Mouse (Mus musculus) midbrain, postnatal 0 days (tissue): ENCODE results near the gene Nprl3. TPM values are rescaled to one million over a fixed set of nuclear protein-coding genes. Genes with fewer than 3 reads are reported as not detected.

Source experiments
- ATAC-seq: fragments of 200-750 bp; cut with Nextera tagmentation; 2 replicates; pipeline ENCODE4 v1.8.0; 2017; ENCODE audit warnings: moderate number of reproducible peaks, mild to moderate bottlenecking, moderate TSS enrichment, moderate library complexity; ENCODE audit not compliant: low FRiP score
- DNase-seq: peaks from one replicate; pipeline ENCODE4 v3.0.0-alpha.2; 2015; ENCODE audit warnings: low spot score
- H3K27ac ChIP-seq: fragments of 300-500 bp; sonication (generic); 2 replicates; pipeline ENCODE4 v1.5.1; 2014; ENCODE audit warnings: low read depth, mild to moderate bottlenecking, low read length, mixed read lengths
- H3K27me3 ChIP-seq: fragments of 300-500 bp; sonication (generic); 2 replicates; pipeline ENCODE4 v1.6.1; 2014; ENCODE audit warnings: low read length, control low read depth, mixed read lengths; ENCODE audit not compliant: insufficient read depth
- H3K36me3 ChIP-seq: fragments of 300-500 bp; sonication (generic); 2 replicates; pipeline ENCODE4 v1.6.1; 2014; ENCODE audit warnings: low read length, control low read depth, mixed read lengths; ENCODE audit not compliant: insufficient read depth
- H3K4me1 ChIP-seq: fragments of 300-500 bp; sonication (generic); 2 replicates; pipeline ENCODE4 v1.6.1; 2014; ENCODE audit warnings: mild to moderate bottlenecking, control low read depth, antibody characterized with exemption, low read length, mixed read lengths; ENCODE audit not compliant: insufficient read depth
- H3K4me2 ChIP-seq: fragments of 300-500 bp; sonication (generic); 2 replicates; pipeline ENCODE4 v1.6.1; 2014; ENCODE audit warnings: low read depth, mild to moderate bottlenecking, low read length, mixed read lengths; ENCODE audit not compliant: poor library complexity, severe bottlenecking
- H3K4me3 ChIP-seq: fragments of 300-500 bp; sonication (generic); 2 replicates; pipeline ENCODE4 v1.5.1; 2014; ENCODE audit warnings: low read depth, mild to moderate bottlenecking, low read length, moderate library complexity
- H3K9ac ChIP-seq: fragments of 300-500 bp; sonication (generic); replicated peaks from 2 replicates; pipeline ENCODE4 v1.6.1; 2014; ENCODE audit warnings: mild to moderate bottlenecking, low read length, moderate library complexity, mixed read lengths; ENCODE audit not compliant: poor library complexity, severe bottlenecking
- H3K9me3 ChIP-seq: fragments of 300-500 bp; sonication (generic); 2 replicates; pipeline ENCODE4 v1.6.1; 2016; ENCODE audit warnings: low read length, control low read depth
- CTCF ChIP-seq: IDR thresholded peaks from 2 replicates; pipeline ENCODE4 v1.5.1; 2016; ENCODE audit warnings: antibody characterized with exemption, mild to moderate bottlenecking
- WGBS: fragments of 180-500 bp; shearing (Covaris S2); extraction: QIAGEN DNeasy Blood & Tissue Kit; methylation state at CpG from one replicate; pipeline ENCODE4 v1.1.7; 2014; 5-methylcytosine and 5-hydroxymethylcytosine counted together
- polyA plus RNA-seq: library from polyadenylated mRNA; unstranded; fragments of >200 nt; fragmentation: Nextera tagmentation; extraction: Ambion mirVana; gene quantifications from 2 replicates; pipeline ENCODE4 v1.2.1, GENCODE M21; 2015
- total RNA-seq: library from RNA; depleted of rRNA; stranded (reverse); fragments of >200 nt; gene quantifications from 2 replicates; pipeline ENCODE4 v1.2.3, GENCODE M21; 2014

The Nprl3 gene
- total and polyA plus RNA-seq, 2 experiments from 2014 or later = 36.0 to 38.6 TPM

- Histone ChIP-seq H3K9ac (0 out of 2 replicates have a peak overlapping the region, but pooled peaks have one; percentile 78), H3K4me3 (peak overlapping the region; percentile 62; the same call in 1 of the 2 replicates)
These were observed 40.0 kb downstream of the Nprl3 start for GRCm38 (mm10) chr11:32227555-32227954.

GRCm38 (mm10) chr11:32227041-32227440 lies 40.5 kb downstream of the Nprl3 start:
- DNase-seq (no peak), ATAC-seq (no peak)
- 22% methylated on average over 1 of the region's 1 CpGs for WGBS
- Histone ChIP-seq H3K36me3 (peaks cover 13% of the 10 kb centered on the region; the same call in 1 of the 2 replicates), H3K9me3 (no peaks in the 10 kb centered on the region), H3K4me3 (peak overlapping the region; percentile 62), H3K9ac (peak overlapping the region; percentile 78), H3K4me2 (peak overlapping the region; percentile 75), H3K27me3 (peaks cover 12% of the 10 kb centered on the region), H3K27ac (peak overlapping the region; percentile 86), H3K4me1 (peaks cover 13% of the 10 kb centered on the region)
- no peak for TF ChIP-seq CTCF

More at GRCm38 (mm10) chr11:32227555-32227954, 40.0 kb downstream of the Nprl3 start:
- peaks cover 9% of the 10 kb centered on the region; the same call in 1 of the 2 replicates for H3K27me3 ChIP-seq
- peak overlapping the region; percentile 75 for H3K4me2 ChIP-seq
- no peaks in the 10 kb centered on the region for H3K9me3 ChIP-seq
- 90% methylated on average over 9 of the region's 9 CpGs for WGBS
- peaks cover 13% of the 10 kb centered on the region; the same call in 1 of the 2 replicates for H3K36me3 ChIP-seq
- TF ChIP-seq CTCF = no peak
- no peak for ATAC-seq
- H3K27ac ChIP-seq = no peak overlapping the region
- no peak for DNase-seq
- peaks cover 8% of the 10 kb centered on the region for H3K4me1 ChIP-seq

- peak within 1 kb of the TSS; percentile 86 for H3K27ac ChIP-seq
- peaks cover 14% of the 10 kb centered on the region for H3K4me1 ChIP-seq
- H3K9me3 ChIP-seq = no peaks in the 10 kb centered on the region
- TF ChIP-seq CTCF = no peak
- peak; percentile 80 for ATAC-seq
- DNase-seq = peak; percentile 88
- 3% methylated on average over 47 of the region's 47 CpGs for WGBS
- peak within 1 kb of the TSS; percentile 78 for H3K9ac ChIP-seq
- peaks cover 9% of the 10 kb centered on the region; the same call in 1 of the 2 replicates for H3K36me3 ChIP-seq
- peak within 1 kb of the TSS; percentile 75 for H3K4me2 ChIP-seq
- peak within 1 kb of the TSS; percentile 62 for H3K4me3 ChIP-seq
- peaks cover 13% of the 10 kb centered on the region for H3K27me3 ChIP-seq
These were observed 41.2 kb downstream of the Nprl3 start, which contains the start of gene Mpg for GRCm38 (mm10) chr11:32226124-32226871. Mpg (plus strand) TSS chr11:32226505.

GRCm38 (mm10) chr11:32225222-32226104 lies 42.0 kb downstream of the Nprl3 start:
- no peak for TF ChIP-seq CTCF

GRCm38 (mm10) chr11:32224468-32225139 lies 42.9 kb downstream of the Nprl3 start:
- peaks cover 13% of the 10 kb centered on the region for H3K27me3 ChIP-seq
- no peak overlapping the region for H3K4me2 ChIP-seq
- peaks cover 17% of the 10 kb centered on the region for H3K4me1 ChIP-seq
- TF ChIP-seq CTCF = 0 out of 2 replicates have a peak, but pooled peaks have one; percentile 1
- H3K9me3 ChIP-seq = no peaks in the 10 kb centered on the region
- H3K27ac ChIP-seq = peak overlapping the region; percentile 47
- no peak overlapping the region for H3K9ac ChIP-seq
- H3K4me3 ChIP-seq = no peak overlapping the region
- ATAC-seq (no peak), DNase-seq (peak; percentile 83)
- 0 out of 2 replicates have a peak, but pooled peaks cover 2% of the 10 kb centered on the region for H3K36me3 ChIP-seq
- 27% methylated on average over 4 of the region's 4 CpGs for WGBS

More at GRCm38 (mm10) chr11:32225222-32226104, 42.0 kb downstream of the Nprl3 start:
- Histone ChIP-seq H3K4me2 (no peak overlapping the region), H3K4me1 (peaks cover 17% of the 10 kb centered on the region), H3K9me3 (no peaks in the 10 kb centered on the region), H3K9ac (no peak overlapping the region), H3K4me3 (no peak overlapping the region), H3K36me3 (peaks cover 6% of the 10 kb centered on the region; the same call in 1 of the 2 replicates), H3K27ac (peak overlapping the region; percentile 55), H3K27me3 (peaks cover 13% of the 10 kb centered on the region)
- DNase-seq (no peak), ATAC-seq (no peak)
- WGBS = 62% methylated on average over 7 of the region's 7 CpGs
